Mouse (Mus musculus) 416B (cell line): Measurements from ENCODE around the gene AI597479.

Experiments
- DNase-seq: peaks from one replicate; pipeline ENCODE4 v3.0.0; 2011; ENCODE audit warnings: low read depth

The AI597479 gene

GRCm38 (mm10) chr1:43162394-43162793 is 63.9 kb downstream of the AI597479 start:
- no peak for DNase-seq

GRCm38 (mm10) chr1:43163084-43163466 is 64.6 kb downstream of the AI597479 start:
- DNase-seq, result no peak

GRCm38 (mm10) chr1:43163467-43164418 is 65.2 kb downstream of the AI597479 start:
- DNase-seq, result no peak

- DNase-seq, result no peak
These were observed 66.1 kb downstream of the AI597479 start for GRCm38 (mm10) chr1:43164582-43164981.
